Mouse (Mus musculus): Measurements from ENCODE around the gene Hsd17b11.
"Not testable (repeated sequence)": the region's sequence is repeated elsewhere in the genome, so short reads cannot be mapped to it uniquely, and the experiment has no call there.

Hsd17b11 gene

GRCm38 (mm10) chr5:103992831-103993230 lies 28.9 kb downstream of the Hsd17b11 start:
- no peak for DNase-seq (ENCODE audit: low spot score in 2 of 2)

- DNase-seq (ENCODE audit: low spot score in 2 of 2), result no peak
Observed at GRCm38 (mm10) chr5:103980705-103981560, 40.8 kb downstream of the Hsd17b11 start.

GRCm38 (mm10) chr5:103977907-103978570 lies 43.7 kb downstream of the Hsd17b11 start:
- no peak for DNase-seq (ENCODE audit: low spot score in 2 of 2)

- no peak for DNase-seq (ENCODE audit: low spot score in 2 of 2)
Observed at GRCm38 (mm10) chr5:103977297-103977696, 44.4 kb downstream of the Hsd17b11 start, which contains the start of gene Hsd17b13. TSS of gene Hsd17b13 (minus strand) at chr5:103977410.

GRCm38 (mm10) chr5:103975736-103976135 lies 46.0 kb downstream of the Hsd17b11 start:
- no peak for DNase-seq (ENCODE audit: low spot score in 2 of 2)

GRCm38 (mm10) chr5:103972801-103973200 lies 48.9 kb downstream of the Hsd17b11 start:
- DNase-seq (ENCODE audit: low spot score in 2 of 2), result no peak

GRCm38 (mm10) chr5:103972379-103972778 lies 49.3 kb downstream of the Hsd17b11 start:
- DNase-seq (ENCODE audit: low spot score in 2 of 2), result no peak

- no peak for DNase-seq (ENCODE audit: low spot score in 2 of 2)
Observed at GRCm38 (mm10) chr5:103971051-103971450, 50.7 kb downstream of the Hsd17b11 start.

GRCm38 (mm10) chr5:103962935-103963429 lies 58.7 kb downstream of the Hsd17b11 start:
- DNase-seq (ENCODE audit: low spot score in 2 of 2), result no peak

- DNase-seq (ENCODE audit: low spot score in 2 of 2), result no peak
Observed at GRCm38 (mm10) chr5:103954638-103955037, 67.1 kb downstream of the Hsd17b11 start.

GRCm38 (mm10) chr5:103953135-103954083 lies 68.3 kb downstream of the Hsd17b11 start:
- DNase-seq (ENCODE audit: low spot score in 2 of 2), result peak in 1 of 2 experiments; percentile 20

- not testable (repeated sequence) for DNase-seq (ENCODE audit: low spot score in 2 of 2)
Observed at GRCm38 (mm10) chr5:103950138-103950537, 71.6 kb downstream of the Hsd17b11 start.

- DNase-seq (ENCODE audit: low spot score in 2 of 2), result no peak
Observed at GRCm38 (mm10) chr5:103943183-103943582, 78.5 kb downstream of the Hsd17b11 start.

- no peak for DNase-seq (ENCODE audit: low spot score in 2 of 2)
Observed at GRCm38 (mm10) chr5:103939856-103940255, 81.9 kb downstream of the Hsd17b11 start.
